Mouse (Mus musculus) testis, postnatal 10 days (tissue): Measurements from ENCODE around the gene 2610002M06Rik.

Experiments used
- DNase-seq: peaks from one replicate; pipeline ENCODE4 v3.0.0; 2021; ENCODE audit warnings: low spot score

2610002M06Rik gene

GRCm38 (mm10) chrX:107816218-107816554 lies at the start of gene 2610002M06Rik:
2610002M06Rik (minus strand) TSS chrX:107816334.
- DNase-seq: peak; percentile 93

- peak; percentile 42 for DNase-seq
These were observed 42.0 kb upstream of the 2610002M06Rik start for GRCm38 (mm10) chrX:107858165-107858564.

- no peak for DNase-seq
These were observed 592 bp upstream of the 2610002M06Rik start for GRCm38 (mm10) chrX:107816726-107817125.

GRCm38 (mm10) chrX:107815502-107816217 lies 474 bp downstream of the 2610002M06Rik start:
- no peak for DNase-seq

- no peak for DNase-seq
These were observed 4.0 kb downstream of the 2610002M06Rik start for GRCm38 (mm10) chrX:107812120-107812519.

- DNase-seq: no peak
These were observed 19.2 kb downstream of the 2610002M06Rik start for GRCm38 (mm10) chrX:107796919-107797318.

GRCm38 (mm10) chrX:107795785-107796184 lies 20.3 kb downstream of the 2610002M06Rik start:
- DNase-seq: no peak

GRCm38 (mm10) chrX:107792290-107792689 lies 23.8 kb downstream of the 2610002M06Rik start, which contains the start of gene Tent5d:
Tent5d (plus strand) TSS chrX:107792590.
- no peak for DNase-seq

GRCm38 (mm10) chrX:107790750-107791493 lies 25.2 kb downstream of the 2610002M06Rik start:
- DNase-seq: no peak

GRCm38 (mm10) chrX:107790136-107790535 lies 26.0 kb downstream of the 2610002M06Rik start:
- no peak for DNase-seq

GRCm38 (mm10) chrX:107767896-107768295 lies 48.2 kb downstream of the 2610002M06Rik start:
- no peak for DNase-seq
